Mouse (Mus musculus): ENCODE measurements at regions not wholly inside any gene's neighbourhood (a gene's known extent, or its start where the extent isn't known, plus 50 kb on each side); places are given as distances from the start of the nearest gene placed in this dataset.

- TF ChIP-seq CTCF (IDR thresholded peaks at IDR 0.05; ENCODE audit: borderline replicate concordance, insufficient read depth, low read depth, low read length) (no peak), POLR2A (IDR thresholded peaks at IDR 0.05; ENCODE audit: borderline replicate concordance, insufficient read depth, low read length) (no peak)
These were observed 144.3 kb upstream of the Gm4737 start for GRCm38 (mm10) chr16:46299079-46299721.

All from cerebellum, adult 2 months (tissue).